Mouse (Mus musculus) kidney, postnatal 14 days (tissue): ENCODE measurements at regions not wholly inside any gene's neighbourhood (a gene's known extent, or its start where the extent isn't known, plus 50 kb on each side); places are given as distances from the start of the nearest gene placed in this dataset.
A peak's percentile ranks its signal among the peaks of the same experiment; 100 is the strongest.
"Not testable (repeated sequence)": the region's sequence is repeated elsewhere in the genome, so short reads cannot be mapped to it uniquely, and the experiment has no call there.

ENCODE experiments used
- DNase-seq: peaks from one replicate; pipeline ENCODE4 v3.0.0; 2022; ENCODE audit warnings: mixed read lengths

- no peak for DNase-seq
These were observed 107.0 kb upstream of the Spata13 start for GRCm38 (mm10) chr14:60526832-60527231.

GRCm38 (mm10) chr14:60527951-60528350 lies 105.8 kb upstream of the Spata13 start:
- peak; percentile 42 for DNase-seq

GRCm38 (mm10) chr14:60528520-60528919 lies 105.3 kb upstream of the Spata13 start:
- DNase-seq, result no peak

- peak; percentile 77 for DNase-seq
These were observed 104.8 kb upstream of the Spata13 start for GRCm38 (mm10) chr14:60529022-60529421.

GRCm38 (mm10) chr14:60529646-60530347 lies 104.0 kb upstream of the Spata13 start:
- DNase-seq, result no peak

GRCm38 (mm10) chr14:60530348-60530711 lies 103.5 kb upstream of the Spata13 start:
- no peak for DNase-seq

- DNase-seq, result peak; percentile 48
These were observed 102.8 kb upstream of the Spata13 start for GRCm38 (mm10) chr14:60530973-60531372.

- no peak for DNase-seq
These were observed 102.0 kb upstream of the Spata13 start for GRCm38 (mm10) chr14:60531766-60532165.

- no peak for DNase-seq
These were observed 100.2 kb upstream of the Spata13 start for GRCm38 (mm10) chr14:60533452-60534224.

- peak; percentile 49 for DNase-seq
These were observed 94.8 kb upstream of the Spata13 start for GRCm38 (mm10) chr14:60539040-60539439.

GRCm38 (mm10) chr14:60540111-60540510 lies 93.7 kb upstream of the Spata13 start:
- DNase-seq, result no peak

- no peak for DNase-seq
These were observed 92.2 kb upstream of the Spata13 start for GRCm38 (mm10) chr14:60541596-60541995.

- DNase-seq, result no peak
These were observed 89.0 kb upstream of the Spata13 start for GRCm38 (mm10) chr14:60544767-60545166.

GRCm38 (mm10) chr14:60554222-60554740 lies 79.5 kb upstream of the Spata13 start:
- DNase-seq, result peak; percentile 78

- DNase-seq, result peak; percentile 74
These were observed 77.3 kb upstream of the Spata13 start for GRCm38 (mm10) chr14:60556541-60556940.

- peak; percentile 23 for DNase-seq
These were observed 76.8 kb upstream of the Spata13 start for GRCm38 (mm10) chr14:60557020-60557419.

GRCm38 (mm10) chr14:60559376-60559775 lies 74.4 kb upstream of the Spata13 start:
- no peak for DNase-seq

- DNase-seq, result peak; percentile 18
These were observed 73.8 kb upstream of the Spata13 start for GRCm38 (mm10) chr14:60559826-60560529.

GRCm38 (mm10) chr14:60576281-60576680 lies 57.5 kb upstream of the Spata13 start:
- no peak for DNase-seq

GRCm38 (mm10) chr14:60580131-60580530 lies 53.7 kb upstream of the Spata13 start:
- not testable (repeated sequence) for DNase-seq
